ENCODE assay signal across 8 mouse cellular contexts in the genomic region with DNA sequence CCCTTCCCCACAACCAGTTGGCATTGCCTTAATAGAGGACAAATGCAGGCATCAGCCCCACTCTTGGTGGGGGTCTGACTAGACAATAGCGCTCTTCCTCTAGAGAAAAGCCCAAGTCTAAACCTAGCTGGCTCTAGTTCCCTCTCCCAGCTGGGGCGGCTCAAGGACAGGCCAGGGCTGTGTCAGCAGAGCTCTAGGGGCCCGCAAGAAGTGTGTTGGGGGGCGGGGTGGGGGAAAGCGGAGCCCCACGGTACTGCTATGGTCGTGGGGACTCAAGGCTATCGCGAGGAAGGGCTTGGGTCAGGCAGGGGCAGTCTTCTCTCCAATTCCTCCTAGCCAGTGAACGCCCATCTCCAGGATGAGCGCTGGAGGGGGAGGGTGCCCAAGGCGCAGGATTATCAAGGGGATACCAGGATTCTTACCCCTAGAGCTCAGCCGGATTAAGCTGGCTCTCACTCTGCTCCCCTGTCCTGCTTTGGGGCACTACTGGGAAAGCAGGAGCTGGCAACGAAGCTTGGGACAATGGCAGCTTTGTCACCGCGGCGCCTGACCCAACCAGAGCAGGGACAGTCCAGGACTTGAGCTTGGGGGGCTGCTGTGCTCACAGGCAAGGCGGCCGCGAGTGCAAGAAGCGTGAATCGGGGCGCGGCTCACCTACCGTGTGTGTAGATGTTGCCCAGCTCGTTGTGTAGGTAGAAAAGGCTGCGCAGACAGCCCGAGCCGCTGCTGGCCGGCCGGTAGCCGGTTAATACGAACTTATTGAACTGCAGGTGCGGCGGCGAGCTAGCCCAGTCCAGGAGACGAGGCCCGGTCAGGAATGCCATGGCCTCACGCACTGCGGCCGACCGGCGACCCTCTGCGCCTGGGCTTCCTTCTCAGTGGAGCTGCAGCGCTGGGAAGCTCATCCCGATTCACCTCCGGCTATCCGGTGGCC. TPM values are rescaled to one million over a fixed set of nuclear protein-coding genes. Genes with fewer than 3 reads are reported as not detected.
A peak's percentile ranks its signal among the peaks of the same experiment; 100 is the strongest.
DNase-seq lines count a peak whose midpoint lies in the region; ATAC-seq lines count a peak whose summit lies in the region.

No protein-coding gene starts in this region.

- peaks cover 7 to 19% of the 10 kb centered on the region in 2 experiments; a peak in 3 of 4 replicates for H3K4me1 ChIP-seq in heart, embryonic 14.5 days (ENCODE audit: control insufficient read depth in 2 of 2, insufficient read depth in 2 of 2, low read length in 2 of 2)
- H3K4me1 ChIP-seq in limb, embryonic 10.5 days, result peaks cover 44% of the 10 kb centered on the region
- peaks cover 22% of the 10 kb centered on the region for H3K4me1 ChIP-seq in neural tube, embryonic 12.5 days

- H3K27me3 ChIP-seq in heart, embryonic 14.5 days (ENCODE audit: control insufficient read depth, insufficient read depth, low read length), result peaks cover 50% of the 10 kb centered on the region
- peaks cover 92% of the 10 kb centered on the region for H3K27me3 ChIP-seq in limb, embryonic 10.5 days (ENCODE audit: low read depth, poor library complexity, severe bottlenecking)
- peaks cover 43% of the 10 kb centered on the region for H3K27me3 ChIP-seq in neural tube, embryonic 12.5 days (replicated peaks)

- peak overlapping the region; percentile 99 for H3K4me2 ChIP-seq in heart, embryonic 14.5 days (ENCODE audit: low read length)
- peak overlapping the region; percentile 96 for H3K4me2 ChIP-seq in neural tube, embryonic 12.5 days (replicated peaks)

- DNase-seq in cerebellum, adult 11-12 months, result peak; percentile 65
- peak; percentile 15 for DNase-seq in urinary bladder, postnatal 25 days (ENCODE audit: low spot score)
- no peak for DNase-seq in urinary bladder, postnatal 10 days (ENCODE audit: low spot score)
- no peak for DNase-seq in limb, embryonic 10.5 days (ENCODE audit: low spot score)
- DNase-seq in urinary bladder, postnatal 14 days (ENCODE audit: low spot score), result no peak

- no peaks in the 10 kb centered on the region for H3K9me3 ChIP-seq in heart, embryonic 14.5 days (ENCODE audit: control insufficient read depth, low read length)
- 0 out of 2 replicates have a peak, but pooled peaks cover 3% of the 10 kb centered on the region for H3K9me3 ChIP-seq in limb, embryonic 10.5 days (replicated peaks)
- no peaks in the 10 kb centered on the region for H3K9me3 ChIP-seq in neural tube, embryonic 12.5 days

- H3K36me3 ChIP-seq in heart, embryonic 14.5 days (ENCODE audit: control insufficient read depth, insufficient read depth, low read length), result 0 out of 2 replicates have a peak, but pooled peaks cover 9% of the 10 kb centered on the region
- peaks cover 32% of the 10 kb centered on the region for H3K36me3 ChIP-seq in limb, embryonic 10.5 days
- H3K36me3 ChIP-seq in neural tube, embryonic 12.5 days, result peaks cover 27% of the 10 kb centered on the region

- H3K4me3 ChIP-seq in heart, embryonic 14.5 days (ENCODE audit: control insufficient read depth in 1 of 2, insufficient read depth in 1 of 2, low read depth in 1 of 2, low read length in 2 of 2), result peak overlapping the region; percentile 68 to 76
- H3K4me3 ChIP-seq in limb, embryonic 10.5 days, result peak overlapping the region; percentile 71
- H3K4me3 ChIP-seq in neural tube, embryonic 12.5 days, result peak overlapping the region; percentile 69

- 2% methylated on average over 48 of the region's 48 CpGs for WGBS in heart, embryonic 14.5 days
- 1% methylated on average over 48 of the region's 48 CpGs for WGBS in limb, embryonic 10.5 days
- under 1% methylated on average over 48 of the region's 48 CpGs for WGBS in neural tube, embryonic 12.5 days

- ATAC-seq in cerebellum, adult (ENCODE audit: insufficient number of reproducible peaks, low FRiP score, low TSS enrichment), result no peak
- no peak for ATAC-seq in heart, embryonic 14.5 days (ENCODE audit: insufficient number of reproducible peaks, insufficient read depth, low FRiP score, low read depth)
- peak; percentile 55 for ATAC-seq in neural tube, embryonic 12.5 days (ENCODE audit: low FRiP score, low read depth)

- H3K27ac ChIP-seq in heart, embryonic 14.5 days (replicated peaks in 1 of 2; ENCODE audit: control insufficient read depth in 1 of 2, insufficient read depth in 1 of 2, low read depth in 2 of 2, low read length in 2 of 2), result peak overlapping the region in 1 of 2 experiments; percentile 47; a peak in 1 of 4 replicates
- peak overlapping the region; percentile 78 for H3K27ac ChIP-seq in limb, embryonic 10.5 days
- peak overlapping the region; percentile 43; the same call in 1 of the 2 replicates for H3K27ac ChIP-seq in neural tube, embryonic 12.5 days

- peak overlapping the region; percentile 77 for H3K9ac ChIP-seq in heart, embryonic 14.5 days (ENCODE audit: low read length)
- H3K9ac ChIP-seq in neural tube, embryonic 12.5 days, result peak overlapping the region; percentile 82

RNA-seq across cellular contexts. Expression of gene Paqr4, which starts 1.2 kb away (rescaled TPM):
- 10.6 and 12.7 TPM in 2 replicates for polyA plus RNA-seq in heart, embryonic 14.5 days (2014; fragmentation: Nextera tagmentation; extraction: Ambion mirVana)
- polyA plus RNA-seq in limb, embryonic 10.5 days (2016; fragmentation: Nextera tagmentation; extraction: Ambion mirVana), result 5.9 and 9.0 TPM in 2 replicates
- 41.7 and 41.8 TPM in 2 replicates for polyA plus RNA-seq in neural tube, embryonic 12.5 days (2016; fragmentation: Nextera tagmentation; extraction: Ambion mirVana)

RNA-seq across cellular contexts. Expression of gene Kremen2, which starts 6.2 kb away (rescaled TPM):
- not detected in 2 replicates for polyA plus RNA-seq in heart, embryonic 14.5 days (2014; fragmentation: Nextera tagmentation; extraction: Ambion mirVana)
- polyA plus RNA-seq in limb, embryonic 10.5 days (2016; fragmentation: Nextera tagmentation; extraction: Ambion mirVana), result 13.8 and 19.5 TPM in 2 replicates
- polyA plus RNA-seq in neural tube, embryonic 12.5 days (2016; fragmentation: Nextera tagmentation; extraction: Ambion mirVana), result 5.8 and 6.1 TPM in 2 replicates

RNA-seq across cellular contexts. Expression of gene Pkmyt1, which starts 13.3 kb away (rescaled TPM):
- polyA plus RNA-seq in heart, embryonic 14.5 days (2014; fragmentation: Nextera tagmentation; extraction: Ambion mirVana), result 27.2 and 28.1 TPM in 2 replicates
- 66.8 and 67.6 TPM in 2 replicates for polyA plus RNA-seq in limb, embryonic 10.5 days (2016; fragmentation: Nextera tagmentation; extraction: Ambion mirVana)
- polyA plus RNA-seq in neural tube, embryonic 12.5 days (2016; fragmentation: Nextera tagmentation; extraction: Ambion mirVana), result 32.7 and 34.1 TPM in 2 replicates

RNA-seq across cellular contexts. Expression of gene 1520401A03Rik, which starts 16.9 kb away (rescaled TPM):
- polyA plus RNA-seq in heart, embryonic 14.5 days (2014; fragmentation: Nextera tagmentation; extraction: Ambion mirVana), result not detected in 2 replicates
- 0.13 and 0.36 TPM in 2 replicates for polyA plus RNA-seq in limb, embryonic 10.5 days (2016; fragmentation: Nextera tagmentation; extraction: Ambion mirVana)
- polyA plus RNA-seq in neural tube, embryonic 12.5 days (2016; fragmentation: Nextera tagmentation; extraction: Ambion mirVana), result 0.79 and 1.1 TPM in 2 replicates

RNA-seq across cellular contexts. Expression of gene Flywch1, which starts 31.9 kb away (rescaled TPM):
- polyA plus RNA-seq in heart, embryonic 14.5 days (2014; fragmentation: Nextera tagmentation; extraction: Ambion mirVana), result 42.4 TPM in 2 replicates
- polyA plus RNA-seq in limb, embryonic 10.5 days (2016; fragmentation: Nextera tagmentation; extraction: Ambion mirVana), result 177 and 183 TPM in 2 replicates
- 234 and 241 TPM in 2 replicates for polyA plus RNA-seq in neural tube, embryonic 12.5 days (2016; fragmentation: Nextera tagmentation; extraction: Ambion mirVana)

Comparison
In these comparisons a context has a peak if more than half of its experiments do, and no peak if none do; other contexts are left out.
1. DNase-seq: peak in cerebellum, adult 11-12 months (single experiment) and urinary bladder, postnatal 25 days (single experiment); none in urinary bladder, postnatal 10 days (single experiment), limb, embryonic 10.5 days (single experiment) and urinary bladder, postnatal 14 days (single experiment).
2. Peak in every context shown above with its lines, with median percentiles within 50 percentile points of each other: H3K4me3 ChIP-seq.